Mouse (Mus musculus): ENCODE measurements around the gene Rusc2.

DNA sequence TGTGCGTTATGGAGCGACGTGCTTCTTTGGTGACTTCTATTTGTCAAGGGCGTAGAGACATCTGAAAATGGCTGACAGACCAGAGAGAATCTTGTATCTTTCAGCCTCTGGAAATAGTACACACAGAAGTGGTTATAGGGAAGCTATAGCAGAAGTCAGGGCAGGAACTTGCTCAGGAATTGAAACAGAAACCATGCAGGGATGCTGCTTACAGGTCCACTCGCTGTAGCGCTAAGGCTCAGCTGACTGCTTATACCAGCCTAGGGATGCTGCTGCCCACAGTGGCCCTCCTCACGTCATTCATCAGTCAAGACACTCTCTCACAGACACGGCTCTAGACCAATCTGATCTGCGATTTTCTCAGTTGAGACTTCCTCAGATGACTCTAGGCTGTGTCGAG lies 88.5 kb downstream of the Rusc2 start:
- TF ChIP-seq EP300 (IDR thresholded peaks at IDR 0.05) (no peak), CTCF (IDR thresholded peaks at IDR 0.05) (no peak)

All from lung, postnatal 0 days (tissue).